Mouse (Mus musculus): ENCODE data around the gene Ppt1. TPM values are rescaled to one million over a fixed set of nuclear protein-coding genes. Genes with fewer than 3 reads are reported as not detected.
"Not testable (repeated sequence)": the region's sequence is repeated elsewhere in the genome, so short reads cannot be mapped to it uniquely, and the experiment has no call there.

Ppt1 gene
- 83.7 and 84.4 TPM in 2 replicates for polyA plus RNA-seq (2014; fragmentation: Nextera tagmentation; extraction: Ambion mirVana)

DNA sequence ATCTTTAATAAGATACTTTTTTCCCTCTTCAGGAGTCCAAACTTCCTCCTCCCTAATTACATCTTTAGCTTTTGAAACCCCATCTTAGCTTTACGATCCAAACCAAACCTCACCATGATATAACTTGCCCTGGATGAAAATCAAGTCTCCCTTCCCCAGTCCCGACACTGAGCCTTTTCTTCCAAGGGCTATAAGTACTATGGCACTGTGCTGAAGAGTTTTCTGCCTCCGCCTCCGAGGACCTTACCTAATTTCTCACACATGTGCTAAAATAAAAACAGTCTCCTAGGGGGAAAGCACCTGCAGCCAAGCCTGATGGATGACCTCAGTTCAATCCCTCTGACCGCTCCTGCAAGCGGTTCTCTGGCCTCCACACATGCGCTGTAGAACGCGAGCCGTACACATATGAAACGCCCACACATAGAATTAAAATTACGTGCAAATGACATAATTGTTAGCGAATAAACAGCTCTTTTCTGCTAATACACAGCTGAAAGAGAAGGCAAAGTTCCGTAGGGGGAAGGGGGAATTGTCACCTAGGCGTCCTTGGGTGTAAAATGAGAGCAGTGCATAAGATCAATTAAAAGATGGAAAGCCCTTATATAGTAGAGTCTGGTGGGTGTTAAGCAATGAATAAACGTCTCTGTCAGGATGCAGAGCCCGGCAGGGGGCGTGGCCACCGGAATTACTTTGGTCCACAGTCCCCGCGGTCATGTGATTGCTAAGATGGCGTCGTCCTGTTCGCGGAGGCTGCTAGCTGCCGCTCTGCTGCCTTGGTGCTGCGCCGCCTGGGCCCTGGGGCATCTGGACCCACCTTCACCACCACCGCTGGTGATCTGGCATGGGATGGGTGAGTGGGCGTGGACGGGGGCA is at the start of gene Ppt1:
Gene Ppt1, plus strand, starts transcription at position 713 of the 873 bp plus-strand sequence.
- Histone ChIP-seq H3K36me3 (replicated peaks; ENCODE audit: control insufficient read depth, insufficient read depth) (peaks cover 1% of the 10 kb centered on the region; the same call in 1 of the 2 replicates), H3K9me3 (ENCODE audit: control insufficient read depth, low read length) (no peaks in the 10 kb centered on the region), H3K4me1 (replicated peaks; ENCODE audit: control insufficient read depth, insufficient read depth, low read length) (peaks cover 25% of the 10 kb centered on the region), H3K27ac (peak within 1 kb of the TSS; percentile 85), H3K4me3 (replicated peaks; ENCODE audit: low read length) (peak within 1 kb of the TSS; percentile 60), H3K9ac (peak within 1 kb of the TSS; percentile 73), H3K4me2 (replicated peaks) (peak within 1 kb of the TSS; percentile 66), H3K27me3 (ENCODE audit: control insufficient read depth, insufficient read depth, low read length) (no peaks in the 10 kb centered on the region)
- 4% methylated on average over 31 of the region's 31 CpGs for WGBS
- peak; percentile 93 for ATAC-seq (ENCODE audit: low FRiP score)
- DNase-seq (ENCODE audit: low spot score), result peak; percentile 94

DNA sequence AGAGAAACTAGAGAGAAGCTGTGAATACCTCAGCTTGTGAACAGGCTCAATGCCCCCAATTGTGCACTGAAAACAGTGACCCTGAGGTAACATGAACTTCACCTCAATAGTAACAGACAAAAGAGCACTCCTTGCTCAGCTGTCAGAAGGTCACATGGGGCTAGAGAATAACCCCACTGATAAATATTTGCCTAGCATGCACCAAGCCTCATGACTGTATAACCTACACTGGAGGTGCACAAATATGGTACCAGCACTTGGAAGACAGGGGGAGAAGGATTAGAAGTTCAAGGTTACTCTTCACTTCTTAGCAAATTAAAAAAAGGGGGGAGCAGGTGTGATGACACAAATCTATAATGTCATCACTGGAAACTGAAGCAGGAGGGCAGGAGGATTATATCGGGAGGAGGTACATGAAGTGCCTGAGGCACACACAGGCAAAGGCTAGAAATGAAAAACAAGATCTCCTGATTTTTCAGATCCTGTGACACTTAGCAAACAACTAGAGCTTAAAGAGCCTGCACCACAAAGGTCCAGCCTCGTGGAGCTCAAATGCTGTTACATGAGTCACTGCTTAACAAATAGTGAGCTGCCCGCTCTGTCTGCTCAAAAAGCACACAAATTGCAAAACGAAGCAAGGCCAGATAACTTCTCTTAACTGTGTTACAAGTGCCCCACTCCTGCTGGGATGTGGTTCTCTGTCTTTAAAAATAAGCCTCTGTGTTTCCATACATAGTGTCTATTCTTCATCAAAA is 46.5 kb upstream of the Ppt1 start:
- H3K9ac ChIP-seq, result no peak overlapping the region
- DNase-seq (ENCODE audit: low spot score), result no peak
- no peak overlapping the region for H3K27ac ChIP-seq
- WGBS, result 81% methylated on average over 4 of the region's 4 CpGs
- no peak overlapping the region for H3K4me2 ChIP-seq (replicated peaks)
- H3K9me3 ChIP-seq (ENCODE audit: control insufficient read depth, low read length), result no peaks in the 10 kb centered on the region
- H3K4me3 ChIP-seq (replicated peaks; ENCODE audit: low read length), result no peak overlapping the region
- no peaks in the 10 kb centered on the region for H3K36me3 ChIP-seq (replicated peaks; ENCODE audit: control insufficient read depth, insufficient read depth)
- ATAC-seq (ENCODE audit: low FRiP score), result no peak
- no peaks in the 10 kb centered on the region for H3K27me3 ChIP-seq (ENCODE audit: control insufficient read depth, insufficient read depth, low read length)
- no peaks in the 10 kb centered on the region for H3K4me1 ChIP-seq (replicated peaks; ENCODE audit: control insufficient read depth, insufficient read depth, low read length)

DNA sequence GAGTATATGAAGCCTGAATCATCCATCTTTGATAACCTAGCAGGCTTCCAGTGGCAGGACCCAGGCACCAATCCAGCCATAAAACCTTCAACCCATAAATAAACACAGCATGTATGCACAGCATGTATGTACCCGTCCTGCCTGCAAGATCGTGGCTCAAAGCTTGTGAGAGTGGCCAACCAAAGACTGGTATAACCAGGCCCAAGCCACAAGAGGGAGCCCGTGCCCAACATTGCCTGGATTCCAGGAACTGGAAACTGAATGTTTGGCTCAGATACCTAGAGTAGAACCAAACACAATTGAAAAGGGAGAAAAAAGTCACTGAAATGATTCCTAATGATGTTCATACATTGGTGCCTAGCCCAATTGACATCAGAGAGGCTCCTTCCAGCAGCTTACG is 27.9 kb upstream of the Ppt1 start:
- WGBS, result 23% methylated on average over 4 of the region's 4 CpGs
- DNase-seq (ENCODE audit: low spot score), result peak; percentile 81

DNA sequence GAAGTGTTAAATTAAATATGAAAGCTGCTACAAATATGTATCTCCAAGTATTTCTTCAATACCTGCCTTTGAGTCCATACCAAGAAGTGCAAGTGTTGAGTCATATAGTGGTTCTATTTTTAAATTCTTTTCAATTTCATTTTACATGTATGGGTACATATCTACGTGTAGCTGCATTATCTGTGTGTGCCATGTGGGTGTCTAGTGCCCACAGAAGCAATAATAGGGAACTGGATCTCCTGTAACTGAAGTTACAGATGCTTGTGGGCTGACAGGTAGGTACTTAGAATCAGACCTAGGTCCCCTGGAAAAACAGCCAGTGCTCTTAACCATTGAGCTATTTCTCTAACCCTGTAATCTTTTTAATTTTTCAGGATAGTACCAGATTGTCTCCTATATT is 24.9 kb upstream of the Ppt1 start:
- Histone ChIP-seq H3K36me3 (replicated peaks; ENCODE audit: control insufficient read depth, insufficient read depth) (no peaks in the 10 kb centered on the region), H3K4me2 (replicated peaks) (no peak overlapping the region), H3K4me1 (replicated peaks; ENCODE audit: control insufficient read depth, insufficient read depth, low read length) (no peaks in the 10 kb centered on the region), H3K9ac (no peak overlapping the region), H3K27ac (no peak overlapping the region), H3K4me3 (replicated peaks; ENCODE audit: low read length) (no peak overlapping the region), H3K9me3 (ENCODE audit: control insufficient read depth, low read length) (no peaks in the 10 kb centered on the region), H3K27me3 (ENCODE audit: control insufficient read depth, insufficient read depth, low read length) (no peaks in the 10 kb centered on the region)
- 71% methylated on average over 1 of the region's 1 CpGs for WGBS
- ATAC-seq (ENCODE audit: low FRiP score), result no peak
- no peak for DNase-seq (ENCODE audit: low spot score)

More for the DNA sequence above, 27.9 kb upstream of the Ppt1 start:
- H3K4me2 ChIP-seq (replicated peaks), result no peak overlapping the region
- no peaks in the 10 kb centered on the region for H3K36me3 ChIP-seq (replicated peaks; ENCODE audit: control insufficient read depth, insufficient read depth)
- no peak overlapping the region for H3K9ac ChIP-seq
- no peak overlapping the region for H3K4me3 ChIP-seq (replicated peaks; ENCODE audit: low read length)
- ATAC-seq (ENCODE audit: low FRiP score), result peak; percentile 70; the same call in 1 of the 2 replicates
- H3K9me3 ChIP-seq (ENCODE audit: control insufficient read depth, low read length), result no peaks in the 10 kb centered on the region
- H3K4me1 ChIP-seq (replicated peaks; ENCODE audit: control insufficient read depth, insufficient read depth, low read length), result no peaks in the 10 kb centered on the region
- no peak overlapping the region for H3K27ac ChIP-seq
- H3K27me3 ChIP-seq (ENCODE audit: control insufficient read depth, insufficient read depth, low read length), result no peaks in the 10 kb centered on the region

DNA sequence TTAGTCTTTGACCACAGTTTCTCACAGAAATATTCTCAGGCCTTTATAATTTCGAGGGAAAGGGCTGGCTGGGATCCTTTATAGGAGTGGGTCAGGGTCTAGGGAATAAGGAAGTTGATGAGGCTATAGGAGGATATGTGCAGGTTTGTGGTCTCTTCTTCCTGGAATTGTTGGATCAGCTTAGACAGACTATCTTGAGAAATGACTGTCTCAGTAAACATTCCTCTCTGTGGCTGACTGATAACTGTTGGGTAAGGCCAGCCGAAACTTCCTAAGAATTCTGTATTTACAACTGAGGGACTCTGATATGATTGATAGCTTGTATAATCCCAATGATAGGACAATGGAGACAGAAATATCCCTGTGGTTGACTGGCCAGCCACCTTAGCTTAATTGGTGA is 24.2 kb upstream of the Ppt1 start:
- H3K4me2 ChIP-seq (replicated peaks), result no peak overlapping the region
- H3K36me3 ChIP-seq (replicated peaks; ENCODE audit: control insufficient read depth, insufficient read depth), result no peaks in the 10 kb centered on the region
- H3K27ac ChIP-seq, result no peak overlapping the region
- H3K9me3 ChIP-seq (ENCODE audit: control insufficient read depth, low read length), result no peaks in the 10 kb centered on the region
- H3K4me3 ChIP-seq (replicated peaks; ENCODE audit: low read length), result no peak overlapping the region
- WGBS, result 80% methylated on average over 2 of the region's 2 CpGs
- H3K27me3 ChIP-seq (ENCODE audit: control insufficient read depth, insufficient read depth, low read length), result no peaks in the 10 kb centered on the region
- ATAC-seq (ENCODE audit: low FRiP score) (no peak), DNase-seq (ENCODE audit: low spot score) (no peak)
- H3K9ac ChIP-seq, result no peak overlapping the region
- no peaks in the 10 kb centered on the region for H3K4me1 ChIP-seq (replicated peaks; ENCODE audit: control insufficient read depth, insufficient read depth, low read length)

DNA sequence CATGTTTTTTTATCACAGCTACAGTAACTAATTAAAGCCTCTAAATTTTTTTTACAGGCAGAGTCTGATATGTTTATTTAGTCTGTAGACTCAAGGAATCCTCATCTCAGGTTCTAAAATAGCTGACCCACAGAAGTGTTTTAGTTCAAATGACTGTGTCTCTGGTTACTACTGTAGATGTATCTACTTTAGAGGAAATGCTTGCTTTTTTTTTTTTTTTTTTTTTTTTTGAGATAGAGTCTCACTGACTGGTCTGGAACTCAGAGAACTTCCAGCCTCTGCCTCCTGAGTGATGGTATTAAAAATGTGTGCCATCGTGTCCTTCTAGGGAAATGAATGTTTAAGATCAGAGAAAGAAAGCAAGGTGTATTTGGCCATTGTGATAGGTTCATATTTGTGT is 19.8 kb upstream of the Ppt1 start:
- Histone ChIP-seq H3K36me3 (replicated peaks; ENCODE audit: control insufficient read depth, insufficient read depth) (no peaks in the 10 kb centered on the region), H3K4me3 (replicated peaks; ENCODE audit: low read length) (no peak overlapping the region), H3K9ac (no peak overlapping the region), H3K9me3 (ENCODE audit: control insufficient read depth, low read length) (no peaks in the 10 kb centered on the region), H3K27me3 (ENCODE audit: control insufficient read depth, insufficient read depth, low read length) (no peaks in the 10 kb centered on the region), H3K4me2 (replicated peaks) (no peak overlapping the region), H3K27ac (no peak overlapping the region), H3K4me1 (replicated peaks; ENCODE audit: control insufficient read depth, insufficient read depth, low read length) (no peaks in the 10 kb centered on the region)
- 83% methylated on average over 1 of the region's 1 CpGs for WGBS
- DNase-seq (ENCODE audit: low spot score), result no peak
- no peak for ATAC-seq (ENCODE audit: low FRiP score)

DNA sequence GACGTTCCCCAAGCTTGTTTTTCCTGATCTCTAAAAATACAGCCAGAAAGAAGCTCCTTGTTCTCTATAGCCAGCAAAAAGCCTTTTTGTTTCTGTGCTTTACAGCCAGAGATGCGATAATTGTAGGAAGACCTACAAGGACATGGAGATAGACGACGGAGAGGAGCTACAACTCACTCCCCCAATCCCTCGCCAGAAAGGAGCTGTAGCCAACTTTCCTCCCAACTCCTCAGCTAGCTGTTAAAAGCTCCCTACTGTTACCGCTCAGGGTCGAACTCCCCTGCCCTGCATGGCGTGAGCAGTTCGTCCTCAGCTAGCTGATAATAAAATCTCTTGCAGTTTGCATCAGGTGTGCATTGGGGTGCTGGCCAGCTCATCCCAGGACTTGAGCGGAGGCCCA is 15.1 kb upstream of the Ppt1 start:
- not testable (repeated sequence) for H3K27ac ChIP-seq; DNase-seq (ENCODE audit: low spot score); H3K9me3 ChIP-seq (ENCODE audit: control insufficient read depth, low read length); H3K27me3 ChIP-seq (ENCODE audit: control insufficient read depth, insufficient read depth, low read length); H3K4me1 ChIP-seq (replicated peaks; ENCODE audit: control insufficient read depth, insufficient read depth, low read length); H3K4me2 ChIP-seq (replicated peaks); H3K9ac ChIP-seq; ATAC-seq (ENCODE audit: low FRiP score); H3K4me3 ChIP-seq (replicated peaks; ENCODE audit: low read length); H3K36me3 ChIP-seq (replicated peaks; ENCODE audit: control insufficient read depth, insufficient read depth)
- 46% methylated on average over 10 of the region's 10 CpGs for WGBS

DNA sequence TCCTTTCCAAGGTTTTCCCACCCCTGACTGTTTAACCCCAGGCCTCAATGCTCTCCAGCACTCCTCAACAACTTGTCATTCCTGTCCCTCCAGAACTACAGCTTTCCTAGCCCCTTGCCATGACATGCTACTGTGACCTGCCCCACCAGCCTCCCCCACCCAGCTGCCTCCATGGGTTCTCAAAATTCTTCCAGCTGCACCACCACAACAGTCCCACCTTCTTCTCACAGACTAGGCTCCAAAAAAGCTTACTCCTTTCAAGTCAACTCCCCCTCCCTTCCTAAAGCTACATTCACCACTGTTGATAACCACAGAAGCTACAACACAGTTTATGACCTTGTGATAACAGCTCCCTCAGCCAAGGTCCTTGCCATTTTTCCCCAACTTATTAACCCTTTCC is 8.4 kb upstream of the Ppt1 start:
- no peak for DNase-seq (ENCODE audit: low spot score)
- Histone ChIP-seq H3K4me3 (replicated peaks; ENCODE audit: low read length) (no peak overlapping the region), H3K9me3 (ENCODE audit: control insufficient read depth, low read length) (no peaks in the 10 kb centered on the region), H3K36me3 (replicated peaks; ENCODE audit: control insufficient read depth, insufficient read depth) (no peaks in the 10 kb centered on the region), H3K9ac (no peak overlapping the region), H3K4me1 (replicated peaks; ENCODE audit: control insufficient read depth, insufficient read depth, low read length) (no peaks in the 10 kb centered on the region; the same call in 1 of the 2 replicates), H3K27ac (no peak overlapping the region), H3K27me3 (ENCODE audit: control insufficient read depth, insufficient read depth, low read length) (no peaks in the 10 kb centered on the region), H3K4me2 (replicated peaks) (no peak overlapping the region)
- ATAC-seq (ENCODE audit: low FRiP score), result no peak

DNA sequence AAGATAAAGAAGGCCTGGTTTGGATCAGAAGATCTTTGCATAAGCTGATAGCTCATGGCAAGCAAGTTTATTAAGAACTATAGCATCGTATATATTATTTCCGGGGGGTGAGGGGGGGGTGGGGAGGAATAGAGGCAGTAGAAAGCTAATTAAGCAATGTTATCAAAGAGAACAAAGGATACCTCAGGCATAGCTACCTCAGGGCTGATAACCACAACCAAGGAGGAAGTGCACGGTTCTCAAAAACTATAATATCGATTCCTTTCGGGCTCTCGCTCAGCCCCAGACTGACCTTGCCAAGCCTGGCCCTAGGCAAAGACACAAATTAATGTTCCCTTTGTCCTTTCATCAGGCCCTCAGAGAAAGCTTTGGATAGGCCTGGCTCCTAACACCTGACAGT is 6.7 kb upstream of the Ppt1 start:
- 93% methylated on average over 6 of the region's 6 CpGs for WGBS
- Histone ChIP-seq H3K4me1 (replicated peaks; ENCODE audit: control insufficient read depth, insufficient read depth, low read length) (no peaks in the 10 kb centered on the region; the same call in 1 of the 2 replicates), H3K9ac (no peak overlapping the region), H3K4me3 (replicated peaks; ENCODE audit: low read length) (no peak overlapping the region), H3K4me2 (replicated peaks) (no peak overlapping the region), H3K36me3 (replicated peaks; ENCODE audit: control insufficient read depth, insufficient read depth) (no peaks in the 10 kb centered on the region), H3K9me3 (ENCODE audit: control insufficient read depth, low read length) (no peaks in the 10 kb centered on the region), H3K27ac (no peak overlapping the region), H3K27me3 (ENCODE audit: control insufficient read depth, insufficient read depth, low read length) (no peaks in the 10 kb centered on the region)
- ATAC-seq (ENCODE audit: low FRiP score) (no peak), DNase-seq (ENCODE audit: low spot score) (no peak)
